Mouse (Mus musculus) myocyte (in vitro differentiated cells): ENCODE data around the gene Nfkbia. TPM values are rescaled to one million over a fixed set of nuclear protein-coding genes. Genes with fewer than 3 reads are reported as not detected.

Experiments used
- H3K27me3 ChIP-seq: one replicate; pipeline ENCODE4 v1.6.1; 2011; ENCODE audit not compliant: control insufficient read depth, insufficient read depth, insufficient read length
- H3K36me3 ChIP-seq: one replicate; pipeline ENCODE4 v1.6.1; 2011; ENCODE audit not compliant: control insufficient read depth, insufficient read depth
- H3K4me2 ChIP-seq: one replicate; pipeline ENCODE4 v1.6.1; 2011; ENCODE audit warnings: low read depth, control low read depth
- H3K4me3 ChIP-seq: one replicate; pipeline ENCODE4 v1.5.1; 2011; ENCODE audit warnings: mild to moderate bottlenecking, control low read depth, moderate library complexity
- H3K79me2 ChIP-seq: one replicate; pipeline ENCODE4 v1.6.1; 2011; ENCODE audit not compliant: control insufficient read depth, insufficient read depth
- H3ac ChIP-seq: one replicate; pipeline ENCODE4 v1.6.1; 2011; ENCODE audit not compliant: control insufficient read depth, insufficient read length
- CEBPB ChIP-seq: IDR thresholded peaks from 2 replicates; pipeline ENCODE4 v1.6.1; 2011; ENCODE audit warnings: mild to moderate bottlenecking, moderate library complexity; ENCODE audit not compliant: poor library complexity, insufficient read depth, severe bottlenecking
- E2F4 ChIP-seq: IDR thresholded peaks from one replicate; pipeline ENCODE4 v1.6.1; 2011; ENCODE audit warnings: mild to moderate bottlenecking, control low read depth, moderate library complexity; ENCODE audit not compliant: insufficient read depth
- MAX ChIP-seq: IDR thresholded peaks from one replicate; pipeline ENCODE4 v1.6.1; 2011; ENCODE audit warnings: low read depth, mild to moderate bottlenecking, control low read depth
- MYOD1 ChIP-seq, 3 experiments: IDR thresholded peaks; one replicate each; pipeline ENCODE4 v1.6.1; 2011; ENCODE audit warnings: control low read depth in 2 of 3, low read depth in 2 of 3, mild to moderate bottlenecking in 2 of 3, moderate library complexity in 1 of 3; ENCODE audit not compliant: insufficient read length in 2 of 3, control insufficient read depth in 1 of 3
- MYOG ChIP-seq, 3 experiments: IDR thresholded peaks; one replicate each; pipeline ENCODE4 v1.6.1; 2011; ENCODE audit warnings: control low read depth in 2 of 3, low read depth in 2 of 3, mild to moderate bottlenecking in 2 of 3; ENCODE audit not compliant: insufficient read length in 2 of 3, control insufficient read depth in 1 of 3, insufficient read depth in 1 of 3
- POLR2A ChIP-seq: IDR thresholded peaks from one replicate; pipeline ENCODE4 v1.6.1; 2011; ENCODE audit warnings: low read depth, mild to moderate bottlenecking, control low read depth, moderate library complexity; ENCODE audit not compliant: insufficient read length
- POLR2AphosphoS2 ChIP-seq: IDR thresholded peaks from one replicate; pipeline ENCODE4 v1.6.1; 2011; ENCODE audit warnings: low read depth, control low read depth; ENCODE audit not compliant: insufficient read length
- REST ChIP-seq: IDR thresholded peaks from one replicate; pipeline ENCODE4 v1.6.1; 2011; ENCODE audit warnings: mild to moderate bottlenecking, control low read depth, moderate library complexity; ENCODE audit not compliant: insufficient read depth, insufficient read length
- SRF ChIP-seq: IDR thresholded peaks from one replicate; pipeline ENCODE4 v1.6.1; 2011; ENCODE audit warnings: low read depth; ENCODE audit not compliant: control insufficient read depth, insufficient read length
- TCF12 ChIP-seq: IDR thresholded peaks from one replicate; pipeline ENCODE4 v1.6.1; 2011; ENCODE audit warnings: mild to moderate bottlenecking, control low read depth; ENCODE audit not compliant: poor library complexity, insufficient read depth, severe bottlenecking
- TCF3 ChIP-seq: IDR thresholded peaks from one replicate; pipeline ENCODE4 v1.6.1; 2011; ENCODE audit warnings: low read depth, control low read depth; ENCODE audit not compliant: insufficient read length
- USF1 ChIP-seq: IDR thresholded peaks from one replicate; pipeline ENCODE4 v1.6.1; 2011; ENCODE audit warnings: low read depth, mild to moderate bottlenecking, control low read depth, moderate library complexity
- polyA plus RNA-seq: library from polyadenylated mRNA; unstranded; fragments of >200 nt; fragmentation: generic; extraction: Trizol; gene quantifications from one replicate; pipeline ENCODE4 v1.2.1, GENCODE M21; 2012; ENCODE audit warnings: missing spikeins

Nfkbia gene
- polyA plus RNA-seq, 1 experiment: 18.0 TPM

DNA sequence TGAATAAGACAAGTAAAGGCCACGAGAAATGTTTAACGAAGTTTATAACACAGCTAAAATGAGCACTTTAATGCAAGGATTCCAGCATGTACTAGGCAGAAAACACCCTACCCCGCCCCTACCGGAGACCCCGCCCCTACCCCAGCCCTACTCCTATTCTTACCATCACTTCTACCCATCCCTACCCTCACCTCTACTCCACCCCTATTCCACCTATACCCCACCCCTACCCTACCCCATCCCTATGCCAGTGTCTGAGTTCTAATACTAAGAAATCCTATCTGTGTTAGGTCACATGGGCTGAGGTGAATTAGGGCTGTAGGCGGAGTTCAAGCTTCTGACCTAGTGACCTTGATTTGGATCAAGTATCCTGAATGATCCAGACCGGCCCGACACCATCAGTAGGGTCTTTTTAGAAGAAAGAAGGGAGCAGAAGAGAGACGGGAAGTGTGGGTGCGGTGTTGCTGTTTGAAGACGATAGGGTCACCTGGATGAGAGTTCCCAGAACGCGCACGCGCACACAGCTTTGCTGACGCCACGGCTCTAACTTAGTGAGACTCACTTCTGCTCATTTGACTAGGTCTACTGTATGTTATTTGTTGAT is 15.0 kb upstream of the Nfkbia start:
- no peaks in the 10 kb centered on the region for H3K79me2 ChIP-seq
- H3K4me2 ChIP-seq: no peak overlapping the region
- TF ChIP-seq TCF12 (no peak), MYOG (IDR thresholded peaks at IDR 0.05; ENCODE audit: control insufficient read depth in 1 of 3, insufficient read depth in 1 of 3, insufficient read length in 2 of 3, low read depth in 2 of 3) (no peak), SRF (no peak)
- no peak overlapping the region for H3ac ChIP-seq
- no peak overlapping the region for H3K4me3 ChIP-seq
- H3K27me3 ChIP-seq: peaks cover 6% of the 10 kb centered on the region
- no peaks in the 10 kb centered on the region for H3K36me3 ChIP-seq

DNA sequence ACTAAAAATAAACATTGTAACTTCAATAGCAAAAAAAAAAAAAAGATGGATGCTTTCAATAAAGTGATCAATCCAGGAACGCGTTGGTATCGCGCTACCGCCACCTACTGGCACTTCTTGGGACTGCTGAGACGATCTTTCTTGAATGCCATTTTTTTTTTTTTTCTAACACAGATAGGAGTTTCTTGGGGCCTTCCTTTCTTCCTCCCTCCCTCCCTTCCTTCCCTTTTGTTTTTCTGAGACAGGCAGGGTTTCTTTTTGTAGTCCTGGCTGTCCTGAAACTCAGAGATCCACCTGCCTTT is 13.5 kb upstream of the Nfkbia start:
- TF ChIP-seq SRF (no peak), USF1 (no peak), POLR2AphosphoS2 (no peak), MAX (no peak), TCF3 (no peak), E2F4 (no peak), TCF12 (no peak), POLR2A (no peak), CEBPB (no peak), MYOG (IDR thresholded peaks at IDR 0.05; ENCODE audit: control insufficient read depth in 1 of 3, insufficient read depth in 1 of 3, insufficient read length in 2 of 3, low read depth in 2 of 3) (no peak), REST (no peak), MYOD1 (IDR thresholded peaks at IDR 0.05; ENCODE audit: control insufficient read depth in 1 of 3, insufficient read length in 2 of 3, low read depth in 2 of 3) (no peak)
- H3K4me3 ChIP-seq: no peak overlapping the region
- H3K79me2 ChIP-seq: no peaks in the 10 kb centered on the region
- H3K4me2 ChIP-seq: no peak overlapping the region
- H3K27me3 ChIP-seq: peaks cover 6% of the 10 kb centered on the region
- no peak overlapping the region for H3ac ChIP-seq
- no peaks in the 10 kb centered on the region for H3K36me3 ChIP-seq

DNA sequence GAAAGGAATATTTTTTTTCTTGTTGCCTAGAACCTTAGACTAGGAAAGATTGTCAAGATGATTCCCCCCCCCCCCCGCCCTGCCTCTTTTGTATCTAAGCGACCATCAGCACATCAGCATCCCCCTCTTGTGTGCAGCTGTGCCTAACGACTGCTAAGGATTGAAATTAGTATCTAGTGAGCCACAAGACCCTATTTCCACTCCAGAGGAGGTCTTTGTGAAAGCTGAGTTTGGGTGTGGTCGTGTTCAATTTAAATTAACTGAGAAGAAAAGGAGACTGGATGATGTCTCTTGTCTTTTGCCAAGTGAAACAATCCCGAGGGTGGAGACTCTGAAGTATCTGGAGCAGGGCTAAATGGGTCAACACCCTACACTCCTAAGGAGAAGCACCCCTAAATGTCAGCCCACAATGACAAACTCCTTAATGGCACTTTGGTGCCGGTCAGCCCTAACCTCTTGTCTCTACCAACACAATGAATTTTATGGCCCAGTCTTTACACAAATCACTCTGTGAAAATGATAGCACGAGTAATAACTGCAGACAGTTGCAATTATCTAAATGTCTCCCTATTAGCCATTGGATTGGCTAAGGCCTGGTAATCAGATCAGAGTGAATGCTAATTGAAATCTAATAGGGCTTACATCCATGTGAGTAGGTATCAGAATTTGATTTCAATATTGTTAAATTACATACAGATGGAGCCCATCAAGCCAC is 13.0 kb upstream of the Nfkbia start:
- no peaks in the 10 kb centered on the region for H3K36me3 ChIP-seq
- H3K79me2 ChIP-seq: no peaks in the 10 kb centered on the region
- no peak for TF ChIP-seq MYOD1 (IDR thresholded peaks at IDR 0.05; ENCODE audit: control insufficient read depth in 1 of 3, insufficient read length in 2 of 3, low read depth in 2 of 3)
- no peak for TF ChIP-seq E2F4
- no peak for TF ChIP-seq SRF
- TF ChIP-seq USF1: no peak
- no peak for TF ChIP-seq CEBPB
- TF ChIP-seq TCF3: no peak
- no peak for TF ChIP-seq REST
- TF ChIP-seq MYOG (IDR thresholded peaks at IDR 0.05; ENCODE audit: control insufficient read depth in 1 of 3, insufficient read depth in 1 of 3, insufficient read length in 2 of 3, low read depth in 2 of 3): no peak
- TF ChIP-seq POLR2A: no peak
- TF ChIP-seq TCF12: no peak
- TF ChIP-seq MAX: no peak
- no peak for TF ChIP-seq POLR2AphosphoS2
- H3K27me3 ChIP-seq: peaks cover 6% of the 10 kb centered on the region
- no peak overlapping the region for H3K4me2 ChIP-seq
- H3K4me3 ChIP-seq: no peak overlapping the region
- H3ac ChIP-seq: no peak overlapping the region

DNA sequence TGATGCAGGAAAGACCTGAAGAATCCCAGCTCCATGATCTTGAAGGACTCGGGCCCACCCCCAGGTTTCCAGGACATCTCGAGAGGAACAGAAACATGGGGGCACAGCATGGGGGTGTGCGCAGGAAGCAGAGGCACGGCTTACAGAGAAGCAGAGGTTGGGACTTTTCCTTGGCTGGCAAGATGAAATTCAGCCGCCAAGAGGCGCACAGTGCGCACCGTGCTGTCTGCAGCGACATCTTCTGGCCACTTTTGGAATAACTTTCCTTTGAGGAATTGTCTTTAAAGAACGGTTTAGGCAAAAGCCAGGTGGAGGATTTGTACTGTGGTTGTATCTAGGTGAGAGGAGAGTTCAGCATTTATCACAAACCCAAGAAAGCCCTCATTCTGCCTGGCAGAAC is 6.6 kb upstream of the Nfkbia start:
- Histone ChIP-seq H3K27me3 (peaks cover 3% of the 10 kb centered on the region), H3ac (no peak overlapping the region), H3K79me2 (no peaks in the 10 kb centered on the region), H3K4me2 (peak overlapping the region; percentile 88), H3K36me3 (no peaks in the 10 kb centered on the region), H3K4me3 (no peak overlapping the region)
- TF ChIP-seq MAX: no peak
- no peak for TF ChIP-seq CEBPB
- no peak for TF ChIP-seq E2F4
- no peak for TF ChIP-seq POLR2A
- no peak for TF ChIP-seq USF1
- TF ChIP-seq TCF12: no peak
- TF ChIP-seq TCF3: no peak
- TF ChIP-seq REST: no peak
- no peak for TF ChIP-seq MYOD1 (IDR thresholded peaks at IDR 0.05; ENCODE audit: control insufficient read depth in 1 of 3, insufficient read length in 2 of 3, low read depth in 2 of 3)
- no peak for TF ChIP-seq SRF
- no peak for TF ChIP-seq MYOG (IDR thresholded peaks at IDR 0.05; ENCODE audit: control insufficient read depth in 1 of 3, insufficient read depth in 1 of 3, insufficient read length in 2 of 3, low read depth in 2 of 3)
- TF ChIP-seq POLR2AphosphoS2: no peak

DNA sequence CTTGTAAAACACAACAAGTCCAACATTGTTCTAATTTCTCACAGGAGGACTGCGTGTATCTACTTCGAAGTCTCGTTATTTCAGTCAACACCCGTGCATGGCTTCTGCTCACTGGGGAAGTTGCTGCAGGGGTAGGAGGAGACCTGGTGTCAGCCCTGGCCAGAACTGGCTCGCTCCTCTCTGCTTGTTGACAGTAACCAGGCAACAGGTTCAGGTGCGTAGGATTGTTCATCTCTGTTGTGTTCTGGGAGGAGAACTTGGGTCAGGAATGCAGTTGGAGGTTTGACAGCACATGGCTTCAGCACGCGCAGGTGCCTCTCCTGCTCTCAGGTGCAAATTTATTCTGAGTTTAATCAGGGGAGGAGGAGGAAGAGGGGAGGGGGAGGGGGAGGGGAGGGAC is 5.3 kb upstream of the Nfkbia start:
- Histone ChIP-seq H3K4me3 (no peak overlapping the region), H3K79me2 (no peaks in the 10 kb centered on the region), H3ac (no peak overlapping the region), H3K36me3 (no peaks in the 10 kb centered on the region), H3K4me2 (no peak overlapping the region), H3K27me3 (no peaks in the 10 kb centered on the region)
- TF ChIP-seq MAX: no peak
- TF ChIP-seq TCF12: no peak
- no peak for TF ChIP-seq POLR2AphosphoS2
- TF ChIP-seq REST: no peak
- TF ChIP-seq MYOG (IDR thresholded peaks at IDR 0.05; ENCODE audit: control insufficient read depth in 1 of 3, insufficient read depth in 1 of 3, insufficient read length in 2 of 3, low read depth in 2 of 3): no peak
- TF ChIP-seq SRF: no peak
- TF ChIP-seq TCF3: no peak
